Mouse (Mus musculus) megakaryocyte-erythroid progenitor cell, adult 5-6 weeks (primary cell): Measurements from ENCODE around the gene Hcst. TPM values are rescaled to one million over a fixed set of nuclear protein-coding genes. Genes with fewer than 3 reads are reported as not detected.

Source experiments
- ATAC-seq: replicated peaks from 2 replicates; pipeline ENCODE4 v1.8.0; 2016; ENCODE audit warnings: mild to moderate bottlenecking, inconsistent platforms; ENCODE audit not compliant: severe bottlenecking, poor library complexity, low FRiP score, low TSS enrichment
- total RNA-seq, 2 experiments: library from RNA; stranded (forward) in 1 of 2; stranded (reverse) in 1 of 2; fragments of 200-1000, 215-1000 nt in 1 of 2; fragments of >200 nt in 1 of 2; fragmentation: Nextera tagmentation in 1 of 2; gene quantifications; 2 replicates each; pipeline ENCODE4 v1.2.3; 2014 to 2017

The Hcst gene
- total RNA-seq, 2 experiments from 2014 or later, result 3.3 to 4.4 TPM

- no peak for ATAC-seq
Measured at GRCm38 (mm10) chr7:30393631-30394030, 26.0 kb downstream of the Hcst start.

- ATAC-seq, result no peak
Measured at GRCm38 (mm10) chr7:30392746-30393520, 26.7 kb downstream of the Hcst start.

- ATAC-seq, result no peak
Measured at GRCm38 (mm10) chr7:30384106-30384505, 35.5 kb downstream of the Hcst start.

- ATAC-seq, result no peak
Measured at GRCm38 (mm10) chr7:30380061-30380460, 39.6 kb downstream of the Hcst start.

- peak; percentile 100 for ATAC-seq
Measured at GRCm38 (mm10) chr7:30373501-30373962, 46.1 kb downstream of the Hcst start.

Other genes starting within 250 kb of the Hcst start
Only the 30 nearest of the 34 such genes appear.
- 91.3 and 106 TPM in 2 replicates for gene Polr2i, start 187.9 kb downstream of the Hcst start, total RNA-seq (2014; fragmentation: Nextera tagmentation)
- 42.0 and 46.5 TPM in 2 replicates for gene Polr2i, start 187.9 kb downstream of the Hcst start, total RNA-seq (2017)
- 86.4 and 117 TPM in 2 replicates for gene Tbcb, start 187.6 kb downstream of the Hcst start, total RNA-seq (2014; fragmentation: Nextera tagmentation)
- gene Tbcb, start 187.6 kb downstream of the Hcst start, total RNA-seq (2017), result 26.2 and 49.4 TPM in 2 replicates
- gene Ovol3, start 184.1 kb downstream of the Hcst start, total RNA-seq (2014; fragmentation: Nextera tagmentation), result not detected in 2 replicates
- not detected in 2 replicates for gene Ovol3, start 184.1 kb downstream of the Hcst start, total RNA-seq (2017)
- gene Thap8, start 139.8 kb downstream of the Hcst start, total RNA-seq (2014; fragmentation: Nextera tagmentation), result not detected in 2 replicates
- gene Thap8, start 139.8 kb downstream of the Hcst start, total RNA-seq (2017), result 1.6 TPM in 1 of 2 replicates, not detected in the other
- gene Wdr62, start 139.4 kb downstream of the Hcst start, total RNA-seq (2014; fragmentation: Nextera tagmentation), result 31.0 and 31.8 TPM in 2 replicates
- 5.1 and 5.5 TPM in 2 replicates for gene Wdr62, start 139.4 kb downstream of the Hcst start, total RNA-seq (2017)
- not detected in 2 replicates for gene Clip3, start 128.1 kb downstream of the Hcst start, total RNA-seq (2014; fragmentation: Nextera tagmentation)
- not detected in 2 replicates for gene Clip3, start 128.1 kb downstream of the Hcst start, total RNA-seq (2017)
- 12.7 and 35.5 TPM in 2 replicates for gene Alkbh6, start 111.1 kb downstream of the Hcst start, total RNA-seq (2014; fragmentation: Nextera tagmentation)
- gene Alkbh6, start 111.1 kb downstream of the Hcst start, total RNA-seq (2017), result 26.5 and 28.8 TPM in 2 replicates
- gene Syne4, start 105.0 kb downstream of the Hcst start, total RNA-seq (2014; fragmentation: Nextera tagmentation), result 2.9 TPM in 1 of 2 replicates, not detected in the other
- not detected in 2 replicates for gene Syne4, start 105.0 kb downstream of the Hcst start, total RNA-seq (2017)
- gene E130208F15Rik, start 98.1 kb downstream of the Hcst start, total RNA-seq (2014; fragmentation: Nextera tagmentation), result not detected in 2 replicates
- gene E130208F15Rik, start 98.1 kb downstream of the Hcst start, total RNA-seq (2017), result 3.4 TPM in 1 of 2 replicates, not detected in the other
- 7.3 and 9.2 TPM in 2 replicates for gene Sdhaf1, start 96.0 kb downstream of the Hcst start, total RNA-seq (2014; fragmentation: Nextera tagmentation)
- gene Sdhaf1, start 96.0 kb downstream of the Hcst start, total RNA-seq (2017), result 7.9 and 8.9 TPM in 2 replicates
- not detected in 2 replicates for gene Lrfn3, start 57.1 kb downstream of the Hcst start, total RNA-seq (2014; fragmentation: Nextera tagmentation)
- gene Lrfn3, start 57.1 kb downstream of the Hcst start, total RNA-seq (2017), result not detected in 2 replicates
- gene Tyrobp, start 6.1 kb downstream of the Hcst start, total RNA-seq (2014; fragmentation: Nextera tagmentation), result 19.3 TPM in 1 of 2 replicates, not detected in the other
- 5.1 and 26.6 TPM in 2 replicates for gene Tyrobp, start 6.1 kb downstream of the Hcst start, total RNA-seq (2017)
- 0.89 and 9.0 TPM in 2 replicates for gene Nfkbid, start 1.9 kb upstream of the Hcst start, total RNA-seq (2014; fragmentation: Nextera tagmentation)
- 0.80 and 3.1 TPM in 2 replicates for gene Nfkbid, start 1.9 kb upstream of the Hcst start, total RNA-seq (2017)
- not detected in 2 replicates for gene Aplp1, start 25.7 kb upstream of the Hcst start, total RNA-seq (2014; fragmentation: Nextera tagmentation)
- not detected in 2 replicates for gene Aplp1, start 25.7 kb upstream of the Hcst start, total RNA-seq (2017)
- gene Kirrel2, start 37.8 kb upstream of the Hcst start, total RNA-seq (2014; fragmentation: Nextera tagmentation), result not detected in 2 replicates
- gene Kirrel2, start 37.8 kb upstream of the Hcst start, total RNA-seq (2017), result not detected in 2 replicates
- gene Nphs1, start 38.5 kb upstream of the Hcst start, total RNA-seq (2014; fragmentation: Nextera tagmentation), result 1.7 TPM in 1 of 2 replicates, not detected in the other
- 1.9 TPM in 1 of 2 replicates, not detected in the other for gene Nphs1, start 38.5 kb upstream of the Hcst start, total RNA-seq (2017)
- not detected in 2 replicates for gene Prodh2, start 73.8 kb upstream of the Hcst start, total RNA-seq (2014; fragmentation: Nextera tagmentation)
- not detected in 2 replicates for gene Prodh2, start 73.8 kb upstream of the Hcst start, total RNA-seq (2017)
- gene Arhgap33, start 115.2 kb upstream of the Hcst start, total RNA-seq (2014; fragmentation: Nextera tagmentation), result 32.6 and 47.6 TPM in 2 replicates
- gene Arhgap33, start 115.2 kb upstream of the Hcst start, total RNA-seq (2017), result 4.6 and 15.1 TPM in 2 replicates
- gene Hspb6, start 132.3 kb upstream of the Hcst start, total RNA-seq (2014; fragmentation: Nextera tagmentation), result 20.8 and 25.3 TPM in 2 replicates
- gene Hspb6, start 132.3 kb upstream of the Hcst start, total RNA-seq (2017), result 1.2 and 8.1 TPM in 2 replicates
- gene Proser3, start 132.4 kb upstream of the Hcst start, total RNA-seq (2014; fragmentation: Nextera tagmentation), result 16.2 and 17.9 TPM in 2 replicates
- gene Proser3, start 132.4 kb upstream of the Hcst start, total RNA-seq (2017), result 3.5 and 5.3 TPM in 2 replicates
- gene Lin37, start 140.0 kb upstream of the Hcst start, total RNA-seq (2014; fragmentation: Nextera tagmentation), result 45.8 and 61.6 TPM in 2 replicates
- 13.8 and 28.6 TPM in 2 replicates for gene Lin37, start 140.0 kb upstream of the Hcst start, total RNA-seq (2017)
- gene U2af1l4, start 143.4 kb upstream of the Hcst start, total RNA-seq (2014; fragmentation: Nextera tagmentation), result 29.4 and 34.6 TPM in 2 replicates
- gene U2af1l4, start 143.4 kb upstream of the Hcst start, total RNA-seq (2017), result 79.6 and 83.0 TPM in 2 replicates
- 5.3 and 14.0 TPM in 2 replicates for gene Gm49396, start 143.5 kb upstream of the Hcst start, total RNA-seq (2014; fragmentation: Nextera tagmentation)
- 1.5 and 7.0 TPM in 2 replicates for gene Gm49396, start 143.5 kb upstream of the Hcst start, total RNA-seq (2017)
- 150 and 174 TPM in 2 replicates for gene Psenen, start 143.8 kb upstream of the Hcst start, total RNA-seq (2014; fragmentation: Nextera tagmentation)
- 99.1 and 117 TPM in 2 replicates for gene Psenen, start 143.8 kb upstream of the Hcst start, total RNA-seq (2017)
- gene Igflr1, start 145.6 kb upstream of the Hcst start, total RNA-seq (2014; fragmentation: Nextera tagmentation), result 3.7 and 11.3 TPM in 2 replicates
- not detected in 2 replicates for gene Igflr1, start 145.6 kb upstream of the Hcst start, total RNA-seq (2017)
- 105 and 115 TPM in 2 replicates for gene Kmt2b, start 168.9 kb upstream of the Hcst start, total RNA-seq (2014; fragmentation: Nextera tagmentation)
- 17.0 and 17.3 TPM in 2 replicates for gene Kmt2b, start 168.9 kb upstream of the Hcst start, total RNA-seq (2017)
- not detected in 2 replicates for gene Zbtb32, start 179.1 kb upstream of the Hcst start, total RNA-seq (2014; fragmentation: Nextera tagmentation)
- not detected in 2 replicates for gene Zbtb32, start 179.1 kb upstream of the Hcst start, total RNA-seq (2017)
- gene Upk1a, start 193.0 kb upstream of the Hcst start, total RNA-seq (2014; fragmentation: Nextera tagmentation), result 0.83 TPM in 1 of 2 replicates, not detected in the other
- gene Upk1a, start 193.0 kb upstream of the Hcst start, total RNA-seq (2017), result 0.99 TPM in 1 of 2 replicates, not detected in the other
- gene Cox6b1, start 206.3 kb upstream of the Hcst start, total RNA-seq (2014; fragmentation: Nextera tagmentation), result 569 and 755 TPM in 2 replicates
- 427 and 665 TPM in 2 replicates for gene Cox6b1, start 206.3 kb upstream of the Hcst start, total RNA-seq (2017)
- not detected in 2 replicates for gene Etv2, start 216.0 kb upstream of the Hcst start, total RNA-seq (2014; fragmentation: Nextera tagmentation)
- not detected in 2 replicates for gene Etv2, start 216.0 kb upstream of the Hcst start, total RNA-seq (2017)